Mouse (Mus musculus): ENCODE measurements around the gene Fbxo11. TPM values are rescaled to one million over a fixed set of nuclear protein-coding genes. Genes with fewer than 3 reads are reported as not detected.
"Not testable (repeated sequence)": the region's sequence is repeated elsewhere in the genome, so short reads cannot be mapped to it uniquely, and the experiment has no call there.

Gene Fbxo11
- polyA plus RNA-seq, 1 experiment from 2014 or later = 15.3 TPM

GRCm38 (mm10) chr17:87983313-87983712 lies 81.8 kb downstream of the Fbxo11 start:
- Histone ChIP-seq H3K9me3 (no peaks in the 10 kb centered on the region), H3K4me1 (no peaks in the 10 kb centered on the region; the same call in 1 of the 2 replicates), H3K4me3 (no peak overlapping the region), H3K36me3 (replicated peaks) (peaks cover 96% of the 10 kb centered on the region), H3K27ac (no peak overlapping the region), H3K27me3 (ENCODE audit: poor library complexity, severe bottlenecking) (no peaks in the 10 kb centered on the region)
- 89% methylated on average over 4 of the region's 4 CpGs for WGBS
- DNase-seq (ENCODE audit: extremely low spot score, low spot score) = no peak

DNA sequence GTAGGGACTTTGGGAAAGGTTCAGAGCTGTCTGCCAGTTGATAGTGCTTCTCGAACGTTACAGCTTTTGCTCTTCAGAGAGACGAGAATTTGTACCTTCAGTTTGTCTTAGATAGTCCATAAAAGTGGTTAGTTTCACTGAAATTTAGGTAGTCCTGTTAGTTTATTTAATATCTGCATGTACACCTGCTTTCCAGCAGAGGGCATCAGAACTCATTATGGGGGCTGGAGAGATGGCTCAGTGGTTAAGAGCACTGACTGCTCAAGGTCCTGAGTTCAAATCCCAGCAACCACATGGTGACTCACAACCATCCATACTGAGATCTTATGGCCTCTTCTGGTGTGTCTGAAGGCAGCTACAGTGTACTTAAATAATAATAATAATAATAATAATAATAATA lies 83.0 kb downstream of the Fbxo11 start:
- Histone ChIP-seq H3K9me3 (no peaks in the 10 kb centered on the region), H3K4me1 (peaks cover 8% of the 10 kb centered on the region), H3K27me3 (ENCODE audit: poor library complexity, severe bottlenecking) (no peaks in the 10 kb centered on the region), H3K36me3 (replicated peaks) (peaks cover 95% of the 10 kb centered on the region), H3K4me3 (no peak overlapping the region), H3K27ac (no peak overlapping the region)
- DNase-seq (ENCODE audit: extremely low spot score, low spot score) = no peak
- 94% methylated on average over 3 of the region's 3 CpGs for WGBS

DNA sequence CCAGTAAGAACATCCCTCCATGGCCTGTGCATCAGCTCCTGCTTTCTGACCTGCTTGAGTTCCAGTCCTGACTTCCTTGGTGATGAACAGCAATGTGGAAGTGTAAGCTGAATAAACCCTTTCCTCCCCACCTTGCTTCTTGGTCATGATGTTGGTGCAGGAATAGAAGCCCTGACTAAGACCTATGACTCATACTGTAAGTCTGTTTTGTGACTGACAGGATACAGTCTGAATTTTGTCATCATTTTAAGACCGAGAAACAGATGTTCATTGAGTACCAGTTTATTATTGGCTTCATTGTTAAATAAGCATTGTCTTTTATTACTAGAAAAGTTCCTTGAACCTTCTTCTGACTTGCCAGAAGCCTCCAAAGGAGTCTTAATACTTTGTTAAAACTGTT lies 85.4 kb downstream of the Fbxo11 start:
- not testable (repeated sequence) for H3K9me3 ChIP-seq; H3K27me3 ChIP-seq (ENCODE audit: poor library complexity, severe bottlenecking); DNase-seq (ENCODE audit: extremely low spot score, low spot score); H3K4me3 ChIP-seq; H3K27ac ChIP-seq
- H3K4me1 ChIP-seq = peaks cover 21% of the 10 kb centered on the region
- WGBS = 83% methylated on average over 1 of the region's 1 CpGs
- peaks cover 79% of the 10 kb centered on the region for H3K36me3 ChIP-seq (replicated peaks)

DNA sequence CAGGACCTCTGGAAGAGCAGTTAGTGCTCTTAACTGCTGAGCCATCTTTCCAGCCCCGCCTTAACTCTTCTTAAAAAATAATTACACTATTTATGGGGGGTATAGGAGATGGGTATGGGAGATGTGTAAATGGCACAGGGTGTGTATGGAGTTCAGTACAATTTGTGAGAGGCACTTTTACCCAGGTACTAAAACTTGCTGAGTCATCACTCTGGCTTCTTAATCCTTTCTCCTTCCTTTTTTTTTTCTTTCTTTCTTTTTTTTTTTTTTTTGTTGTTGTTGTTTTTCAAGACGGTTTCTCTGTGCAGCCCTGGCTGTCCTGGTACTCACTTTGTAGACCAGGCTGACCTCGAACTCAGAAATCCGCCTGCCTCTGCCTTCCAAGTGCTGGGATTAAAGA lies 88.2 kb downstream of the Fbxo11 start:
- H3K36me3 ChIP-seq (replicated peaks) = peaks cover 52% of the 10 kb centered on the region
- H3K4me3 ChIP-seq = not testable (repeated sequence)
- WGBS = 90% methylated on average over 4 of the region's 4 CpGs

GRCm38 (mm10) chr17:87976154-87976806 lies 88.8 kb downstream of the Fbxo11 start:
- peak overlapping the region; percentile 70 for H3K4me3 ChIP-seq
- H3K9me3 ChIP-seq = no peaks in the 10 kb centered on the region
- H3K4me1 ChIP-seq = peaks cover 29% of the 10 kb centered on the region
- H3K36me3 ChIP-seq (replicated peaks) = peaks cover 45% of the 10 kb centered on the region
- WGBS = 81% methylated on average over 9 of the region's 9 CpGs
- H3K27ac ChIP-seq = peak overlapping the region; percentile 97; the same call in 1 of the 2 replicates
- H3K27me3 ChIP-seq (ENCODE audit: poor library complexity, severe bottlenecking) = no peaks in the 10 kb centered on the region
- no peak for DNase-seq (ENCODE audit: extremely low spot score, low spot score)

More for the DNA sequence above, 88.2 kb downstream of the Fbxo11 start:
- not testable (repeated sequence) for H3K9me3 ChIP-seq; DNase-seq (ENCODE audit: extremely low spot score, low spot score); H3K27ac ChIP-seq; H3K27me3 ChIP-seq (ENCODE audit: poor library complexity, severe bottlenecking)
- peaks cover 29% of the 10 kb centered on the region for H3K4me1 ChIP-seq

GRCm38 (mm10) chr17:87975229-87975853 lies 89.8 kb downstream of the Fbxo11 start:
- peaks cover 36% of the 10 kb centered on the region for H3K36me3 ChIP-seq (replicated peaks)
- peak overlapping the region; percentile 97 for H3K27ac ChIP-seq
- H3K4me1 ChIP-seq = peaks cover 29% of the 10 kb centered on the region
- no peaks in the 10 kb centered on the region for H3K9me3 ChIP-seq
- 1% methylated on average over 64 of the region's 68 CpGs for whole genome bisulfite sequencing
- peak overlapping the region; percentile 70 for H3K4me3 ChIP-seq
- no peaks in the 10 kb centered on the region for H3K27me3 ChIP-seq (ENCODE audit: poor library complexity, severe bottlenecking)
- DNase-seq (ENCODE audit: extremely low spot score, low spot score) = peak; percentile 61

GRCm38 (mm10) chr17:87974629-87975228 lies 90.4 kb downstream of the Fbxo11 start, which contains the start of gene Msh6:
TSS of gene Msh6 (plus strand) at chr17:87975062.
- no peaks in the 10 kb centered on the region for H3K9me3 ChIP-seq
- WGBS = under 1% methylated on average over 63 of the region's 63 CpGs

DNA sequence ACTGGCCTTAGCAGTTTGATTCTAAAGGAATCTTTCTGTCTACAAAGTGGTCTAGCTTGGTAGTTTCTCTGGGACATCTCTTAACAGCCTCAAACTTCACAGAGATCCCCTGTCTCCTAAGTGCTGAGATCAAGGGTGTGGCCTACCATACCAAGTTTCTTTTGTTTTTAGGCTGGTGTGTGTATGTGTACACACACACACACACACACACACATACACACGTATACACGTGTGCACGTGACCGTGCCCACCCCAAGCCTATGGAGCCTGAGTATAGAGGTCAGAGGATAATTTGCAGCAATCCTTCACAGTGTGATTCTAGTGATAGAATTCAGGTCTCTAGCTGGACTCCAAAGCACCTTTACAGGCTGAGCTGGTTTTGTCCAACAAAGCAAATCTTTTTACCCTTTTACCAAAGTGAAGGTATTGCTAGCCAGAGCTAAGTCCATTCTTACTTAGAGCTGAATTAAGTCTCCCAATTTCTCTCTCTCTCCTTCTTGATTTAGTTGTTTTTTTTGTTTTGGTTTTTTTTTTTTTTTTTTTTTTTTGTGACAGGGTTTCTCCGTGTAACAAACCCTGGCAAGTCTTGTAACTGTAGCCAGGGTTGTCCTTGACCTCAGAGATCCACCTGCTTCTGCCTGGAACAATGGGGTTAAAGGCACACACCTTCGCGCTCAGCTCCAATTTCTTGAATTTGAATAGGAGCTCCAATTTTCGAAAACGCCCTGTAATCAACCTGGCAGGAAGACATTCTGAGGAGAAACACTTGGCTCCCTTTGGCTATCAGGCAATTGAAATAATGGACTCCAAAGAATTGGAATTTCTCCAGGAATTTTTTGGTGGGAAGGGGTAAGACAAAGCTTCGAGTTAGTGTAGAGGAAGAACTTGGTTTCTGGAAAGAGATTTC lies 91.6 kb downstream of the Fbxo11 start:
- H3K4me3 ChIP-seq = peak overlapping the region; percentile 70; the same call in 1 of the 2 replicates
- WGBS = 68% methylated on average over 10 of the region's 10 CpGs
- no peaks in the 10 kb centered on the region for H3K9me3 ChIP-seq
- no peak for DNase-seq (ENCODE audit: extremely low spot score, low spot score)
- peaks cover 29% of the 10 kb centered on the region for H3K4me1 ChIP-seq
- H3K36me3 ChIP-seq (replicated peaks) = peaks cover 21% of the 10 kb centered on the region
- no peak overlapping the region; the same call in 1 of the 2 replicates for H3K27ac ChIP-seq
- H3K27me3 ChIP-seq (ENCODE audit: poor library complexity, severe bottlenecking) = no peaks in the 10 kb centered on the region

More at GRCm38 (mm10) chr17:87974629-87975228, 90.4 kb downstream of the Fbxo11 start, which contains the start of gene Msh6:
- no peaks in the 10 kb centered on the region for H3K27me3 ChIP-seq (ENCODE audit: poor library complexity, severe bottlenecking)
- H3K36me3 ChIP-seq (replicated peaks) = peaks cover 30% of the 10 kb centered on the region
- H3K4me3 ChIP-seq = peak within 1 kb of the TSS; percentile 70
- peaks cover 29% of the 10 kb centered on the region for H3K4me1 ChIP-seq
- peak within 1 kb of the TSS; percentile 97 for H3K27ac ChIP-seq
- peak; percentile 91 for DNase-seq (ENCODE audit: extremely low spot score, low spot score)

DNA sequence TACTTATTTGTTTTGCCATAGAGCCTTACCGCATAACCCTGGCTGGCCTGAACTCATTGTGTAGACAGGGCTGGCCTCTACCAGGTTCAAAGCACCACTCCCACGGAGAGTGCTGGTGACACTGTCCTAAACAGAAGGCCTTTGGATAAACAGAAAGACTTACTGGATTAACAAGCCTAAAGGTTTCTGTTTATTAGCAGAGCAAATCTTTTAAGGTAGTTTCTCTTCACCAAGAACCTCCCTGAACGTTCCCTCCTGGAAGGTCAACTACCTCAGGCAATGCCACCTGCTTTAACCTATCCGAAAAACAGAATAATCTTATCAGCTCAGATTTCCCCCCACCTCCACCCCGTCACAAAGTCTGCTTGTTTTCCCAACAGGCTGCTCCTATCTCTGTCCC lies 92.2 kb downstream of the Fbxo11 start:
- no peak for DNase-seq (ENCODE audit: extremely low spot score, low spot score)
- Histone ChIP-seq H3K9me3 (no peaks in the 10 kb centered on the region), H3K27ac (no peak overlapping the region), H3K4me3 (no peak overlapping the region), H3K36me3 (replicated peaks) (peaks cover 14% of the 10 kb centered on the region), H3K27me3 (ENCODE audit: poor library complexity, severe bottlenecking) (no peaks in the 10 kb centered on the region), H3K4me1 (peaks cover 26% of the 10 kb centered on the region)
- 73% methylated on average over 5 of the region's 5 CpGs for WGBS

- not testable (repeated sequence) for DNase-seq (ENCODE audit: extremely low spot score, low spot score); H3K27me3 ChIP-seq (ENCODE audit: poor library complexity, severe bottlenecking); H3K27ac ChIP-seq; H3K9me3 ChIP-seq; H3K4me3 ChIP-seq; H3K36me3 ChIP-seq (replicated peaks)
- H3K4me1 ChIP-seq = peaks cover 20% of the 10 kb centered on the region
- WGBS = 91% methylated on average over 15 of the region's 15 CpGs
Observed at GRCm38 (mm10) chr17:87971696-87972591, 93.1 kb downstream of the Fbxo11 start.

GRCm38 (mm10) chr17:87968483-87968926 lies 96.6 kb downstream of the Fbxo11 start:
- H3K36me3 ChIP-seq (replicated peaks); H3K4me1 ChIP-seq; H3K27me3 ChIP-seq (ENCODE audit: poor library complexity, severe bottlenecking); DNase-seq (ENCODE audit: extremely low spot score, low spot score); H3K27ac ChIP-seq; H3K4me3 ChIP-seq; H3K9me3 ChIP-seq: not testable (repeated sequence)
- WGBS = 35% methylated on average over 7 of the region's 8 CpGs

All from forebrain, embryonic 10.5 days (tissue).